Mouse (Mus musculus): ENCODE data around the gene Bcl11b. TPM values are rescaled to one million over a fixed set of nuclear protein-coding genes. Genes with fewer than 3 reads are reported as not detected.

The Bcl11b gene
- polyA plus RNA-seq, 1 experiment from 2014 or later, result 5.2 TPM

DNA sequence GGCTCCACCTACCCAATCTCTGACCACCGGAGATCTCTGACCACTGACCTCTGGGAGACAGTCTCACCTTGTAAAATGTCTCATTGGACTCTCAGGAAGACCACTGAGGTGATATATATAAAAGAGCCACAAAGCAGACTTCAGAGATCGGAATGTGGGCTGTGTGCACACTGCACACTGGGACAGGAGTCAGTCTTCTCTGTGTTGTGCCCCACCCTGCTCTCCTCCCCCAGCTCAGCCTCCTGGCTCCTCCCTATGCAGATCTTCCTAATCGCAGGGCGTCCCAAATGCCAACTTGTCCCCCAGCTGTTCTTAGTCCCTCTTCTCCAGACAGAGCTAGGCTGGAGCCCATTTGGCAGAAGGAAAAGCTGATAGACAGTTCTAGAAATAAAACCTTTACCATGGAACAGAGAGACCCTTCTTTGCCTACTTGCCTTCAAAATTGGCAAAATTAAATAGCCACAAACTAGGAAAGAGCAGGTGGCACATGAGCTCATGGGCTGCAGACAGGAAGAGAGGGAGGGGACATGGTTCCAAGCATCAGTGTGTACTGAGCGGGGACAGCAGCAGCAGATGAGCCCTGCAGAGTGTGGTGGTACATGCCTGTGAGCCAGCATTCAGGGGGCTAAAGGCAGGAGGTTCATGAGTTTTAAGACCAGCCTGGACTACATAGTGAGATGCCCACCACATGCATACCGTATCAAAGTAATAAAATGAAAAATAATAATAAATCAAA lies 118.9 kb downstream of the Bcl11b start:
- H3K9me3 ChIP-seq (ENCODE audit: control insufficient read depth), result no peaks in the 10 kb centered on the region
- H3K27me3 ChIP-seq (replicated peaks; ENCODE audit: control insufficient read depth, insufficient read depth, low read length), result no peaks in the 10 kb centered on the region; the same call in 1 of the 2 replicates
- H3K36me3 ChIP-seq (ENCODE audit: control insufficient read depth, insufficient read depth), result no peaks in the 10 kb centered on the region
- H3K9ac ChIP-seq (ENCODE audit: low read depth, low read length), result no peak overlapping the region
- H3K4me1 ChIP-seq (replicated peaks; ENCODE audit: control insufficient read depth, insufficient read depth, low read length), result no peaks in the 10 kb centered on the region
- no peak overlapping the region for H3K27ac ChIP-seq (ENCODE audit: low read depth, low read length)
- 48% methylated on average over 6 of the region's 6 CpGs for WGBS
- TF ChIP-seq CTCF (IDR thresholded peaks at IDR 0.05; ENCODE audit: low read depth), result no peak
- no peak overlapping the region for H3K4me2 ChIP-seq (replicated peaks; ENCODE audit: low read depth)
- no peak for ATAC-seq
- H3K4me3 ChIP-seq (ENCODE audit: low read depth, low read length), result no peak overlapping the region

DNA sequence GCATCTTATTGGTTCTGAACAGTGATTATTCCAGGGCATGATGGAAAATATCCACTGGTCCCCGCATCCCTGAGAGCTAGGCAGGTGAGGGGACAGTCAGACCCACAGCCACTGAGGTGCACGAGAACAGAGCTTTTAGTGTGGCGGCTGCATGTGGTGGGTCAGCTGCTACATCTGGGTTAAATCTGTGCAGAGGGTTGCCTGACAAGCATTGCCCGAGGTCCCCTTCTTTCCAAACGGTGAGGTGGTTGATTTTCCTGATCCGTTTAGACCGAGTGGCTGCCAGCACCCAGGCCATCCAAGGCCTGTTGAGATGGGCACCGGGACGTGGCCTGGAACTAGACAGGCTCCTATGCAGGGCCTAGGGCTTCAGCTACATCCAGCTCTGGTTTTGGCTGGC lies 121.7 kb downstream of the Bcl11b start:
- 80% methylated on average over 9 of the region's 9 CpGs for WGBS
- Histone ChIP-seq H3K4me1 (replicated peaks; ENCODE audit: control insufficient read depth, insufficient read depth, low read length) (no peaks in the 10 kb centered on the region), H3K4me3 (ENCODE audit: low read depth, low read length) (no peak overlapping the region), H3K9ac (ENCODE audit: low read depth, low read length) (no peak overlapping the region), H3K27me3 (replicated peaks; ENCODE audit: control insufficient read depth, insufficient read depth, low read length) (no peaks in the 10 kb centered on the region; the same call in 1 of the 2 replicates), H3K9me3 (ENCODE audit: control insufficient read depth) (no peaks in the 10 kb centered on the region), H3K4me2 (replicated peaks; ENCODE audit: low read depth) (no peak overlapping the region), H3K27ac (ENCODE audit: low read depth, low read length) (no peak overlapping the region), H3K36me3 (ENCODE audit: control insufficient read depth, insufficient read depth) (no peaks in the 10 kb centered on the region)
- no peak for TF ChIP-seq CTCF (IDR thresholded peaks at IDR 0.05; ENCODE audit: low read depth)
- no peak for ATAC-seq

DNA sequence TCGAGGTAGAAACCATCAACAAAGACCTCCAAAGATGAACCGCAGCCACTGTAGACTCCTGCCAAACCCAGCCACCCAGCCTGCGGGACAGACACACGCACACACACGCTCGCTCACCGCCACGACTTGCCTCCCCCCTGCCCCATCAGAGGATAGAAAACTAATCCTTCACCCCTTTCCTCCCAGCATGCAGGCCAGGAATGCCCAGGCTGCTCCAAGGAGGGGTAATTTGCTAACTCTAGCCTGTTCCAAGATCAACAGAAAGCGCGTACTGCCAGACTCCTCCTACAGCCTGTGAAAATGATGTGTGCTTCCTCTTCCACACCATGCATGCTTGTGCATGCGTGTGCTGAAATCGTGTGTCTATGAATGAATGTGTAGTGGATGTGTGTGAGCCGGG lies 122.7 kb downstream of the Bcl11b start:
- Histone ChIP-seq H3K9me3 (ENCODE audit: control insufficient read depth) (no peaks in the 10 kb centered on the region), H3K4me3 (ENCODE audit: low read depth, low read length) (no peak overlapping the region), H3K4me2 (replicated peaks; ENCODE audit: low read depth) (no peak overlapping the region), H3K27ac (ENCODE audit: low read depth, low read length) (no peak overlapping the region), H3K36me3 (ENCODE audit: control insufficient read depth, insufficient read depth) (no peaks in the 10 kb centered on the region), H3K4me1 (replicated peaks; ENCODE audit: control insufficient read depth, insufficient read depth, low read length) (no peaks in the 10 kb centered on the region), H3K27me3 (replicated peaks; ENCODE audit: control insufficient read depth, insufficient read depth, low read length) (no peaks in the 10 kb centered on the region; the same call in 1 of the 2 replicates), H3K9ac (ENCODE audit: low read depth, low read length) (no peak overlapping the region)
- ATAC-seq, result no peak
- WGBS, result 84% methylated on average over 13 of the region's 13 CpGs
- no peak for TF ChIP-seq CTCF (IDR thresholded peaks at IDR 0.05; ENCODE audit: low read depth)

DNA sequence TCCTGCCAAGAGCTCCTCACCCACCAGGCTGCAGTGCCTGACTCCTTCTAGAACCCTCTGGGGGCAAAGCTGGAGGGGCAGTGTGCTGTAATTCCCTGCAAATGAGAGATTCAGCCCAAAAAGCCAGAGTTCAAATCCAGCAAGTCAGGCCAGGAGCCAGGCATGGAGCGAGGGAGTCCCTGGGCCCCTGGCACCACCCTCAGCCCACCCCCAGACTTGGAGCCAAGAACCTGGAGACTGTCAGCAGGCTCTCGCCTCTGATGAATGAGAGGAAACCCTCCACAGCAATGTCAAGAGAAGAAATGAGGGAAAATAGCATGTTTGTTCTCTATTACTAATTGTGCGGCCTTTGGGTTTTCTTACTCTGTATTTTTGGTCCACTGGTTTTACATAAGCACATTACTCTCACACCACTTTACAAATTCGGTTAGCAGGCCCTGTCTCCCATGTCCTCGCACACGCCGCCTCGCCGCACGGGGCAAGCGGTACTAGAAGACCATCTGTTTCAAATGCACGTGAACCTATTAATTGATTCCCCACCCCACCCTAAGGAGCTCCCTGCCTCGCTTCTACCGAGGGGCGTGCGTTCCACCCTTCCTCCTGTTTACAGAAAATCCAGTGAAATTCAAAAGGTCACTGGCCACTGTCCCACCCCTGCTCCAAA lies 124.2 kb downstream of the Bcl11b start:
- ATAC-seq, result no peak
- no peak overlapping the region for H3K9ac ChIP-seq (ENCODE audit: low read depth, low read length)
- no peaks in the 10 kb centered on the region for H3K27me3 ChIP-seq (replicated peaks; ENCODE audit: control insufficient read depth, insufficient read depth, low read length)
- no peak overlapping the region for H3K27ac ChIP-seq (ENCODE audit: low read depth, low read length)
- H3K4me2 ChIP-seq (replicated peaks; ENCODE audit: low read depth), result no peak overlapping the region
- H3K9me3 ChIP-seq (ENCODE audit: control insufficient read depth), result no peaks in the 10 kb centered on the region
- WGBS, result 85% methylated on average over 16 of the region's 16 CpGs
- H3K4me1 ChIP-seq (replicated peaks; ENCODE audit: control insufficient read depth, insufficient read depth, low read length), result no peaks in the 10 kb centered on the region
- no peak for TF ChIP-seq CTCF (IDR thresholded peaks at IDR 0.05; ENCODE audit: low read depth)
- no peaks in the 10 kb centered on the region for H3K36me3 ChIP-seq (ENCODE audit: control insufficient read depth, insufficient read depth)
- no peak overlapping the region for H3K4me3 ChIP-seq (ENCODE audit: low read depth, low read length)

DNA sequence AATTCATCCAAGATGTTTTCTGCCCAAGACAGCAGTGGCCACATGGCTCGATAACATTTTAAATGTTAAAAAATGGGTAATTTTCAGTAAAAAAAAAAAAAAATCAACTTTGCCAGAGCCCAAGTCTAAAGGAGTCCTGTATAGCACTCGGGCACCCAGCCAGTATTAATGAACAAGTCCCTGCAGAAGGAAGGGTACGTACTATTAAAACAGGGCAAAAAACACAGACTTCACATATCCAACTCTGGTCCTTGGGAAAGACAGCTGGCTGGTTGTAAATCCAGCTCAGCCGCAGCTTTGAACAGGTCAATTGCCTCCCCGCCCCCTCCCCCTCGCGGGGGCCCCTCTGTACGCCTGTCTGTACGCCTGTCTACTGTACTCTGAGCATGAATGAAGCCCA lies 127.2 kb downstream of the Bcl11b start:
- Histone ChIP-seq H3K9me3 (ENCODE audit: control insufficient read depth) (no peaks in the 10 kb centered on the region), H3K4me1 (replicated peaks; ENCODE audit: control insufficient read depth, insufficient read depth, low read length) (no peaks in the 10 kb centered on the region), H3K27ac (ENCODE audit: low read depth, low read length) (no peak overlapping the region), H3K36me3 (ENCODE audit: control insufficient read depth, insufficient read depth) (no peaks in the 10 kb centered on the region), H3K27me3 (replicated peaks; ENCODE audit: control insufficient read depth, insufficient read depth, low read length) (no peaks in the 10 kb centered on the region), H3K9ac (ENCODE audit: low read depth, low read length) (no peak overlapping the region), H3K4me2 (replicated peaks; ENCODE audit: low read depth) (no peak overlapping the region), H3K4me3 (ENCODE audit: low read depth, low read length) (no peak overlapping the region)
- 60% methylated on average over 9 of the region's 9 CpGs for WGBS
- no peak for ATAC-seq
- no peak for TF ChIP-seq CTCF (IDR thresholded peaks at IDR 0.05; ENCODE audit: low read depth)

DNA sequence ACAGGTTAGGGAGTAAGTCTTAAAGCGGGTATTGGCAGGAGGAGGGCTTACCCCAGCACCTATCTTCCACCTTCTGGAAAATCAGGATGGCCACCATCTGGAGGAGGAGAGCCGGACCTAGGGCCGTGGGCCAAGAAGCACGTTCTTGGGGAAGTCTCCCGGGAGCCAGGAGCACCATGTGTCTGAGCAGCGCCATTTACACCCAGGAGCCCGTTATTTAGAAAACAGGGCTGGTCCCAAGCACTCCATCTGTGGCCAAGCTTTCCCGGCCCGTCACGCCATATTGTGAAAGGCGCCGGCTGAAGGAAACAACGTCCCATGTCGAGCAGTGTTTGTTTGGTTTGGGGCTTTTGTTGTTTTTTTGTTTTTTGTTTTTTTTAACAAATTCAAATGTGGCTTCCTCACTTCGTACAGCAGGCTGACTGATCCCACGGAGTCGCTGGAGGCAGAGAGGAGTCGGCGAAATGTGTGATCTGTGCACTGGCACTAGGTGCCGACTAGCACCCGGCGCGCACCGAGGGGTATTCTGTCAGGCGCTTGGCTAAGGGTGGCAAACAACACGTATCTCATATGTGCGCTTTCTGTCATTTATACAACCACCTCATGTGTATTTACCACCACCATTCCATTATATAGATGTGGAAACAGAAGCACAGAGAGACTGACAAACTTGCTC lies 128.8 kb downstream of the Bcl11b start:
- no peak for ATAC-seq
- WGBS, result 94% methylated on average over 27 of the region's 27 CpGs
- Histone ChIP-seq H3K27me3 (replicated peaks; ENCODE audit: control insufficient read depth, insufficient read depth, low read length) (no peaks in the 10 kb centered on the region), H3K36me3 (ENCODE audit: control insufficient read depth, insufficient read depth) (no peaks in the 10 kb centered on the region), H3K4me1 (replicated peaks; ENCODE audit: control insufficient read depth, insufficient read depth, low read length) (no peaks in the 10 kb centered on the region), H3K27ac (ENCODE audit: low read depth, low read length) (no peak overlapping the region), H3K9me3 (ENCODE audit: control insufficient read depth) (no peaks in the 10 kb centered on the region), H3K9ac (ENCODE audit: low read depth, low read length) (no peak overlapping the region), H3K4me2 (replicated peaks; ENCODE audit: low read depth) (no peak overlapping the region), H3K4me3 (ENCODE audit: low read depth, low read length) (no peak overlapping the region)
- no peak for TF ChIP-seq CTCF (IDR thresholded peaks at IDR 0.05; ENCODE audit: low read depth)
